Mouse (Mus musculus) hindbrain, embryonic 12.5 days (tissue): Measurements from ENCODE around the gene Zbtb20. TPM values are rescaled to one million over a fixed set of nuclear protein-coding genes. Genes with fewer than 3 reads are reported as not detected.

ENCODE experiments used
- ATAC-seq: fragments of 200-750 bp; cut with Nextera tagmentation; 2 replicates; pipeline ENCODE4 v1.8.0; 2017; ENCODE audit warnings: moderate TSS enrichment; ENCODE audit not compliant: low FRiP score
- H3K27ac ChIP-seq: fragments of 300-500 bp; sonication (generic); 2 replicates; pipeline ENCODE4 v1.5.1; 2016; ENCODE audit warnings: mild to moderate bottlenecking
- H3K27me3 ChIP-seq: fragments of 300-500 bp; sonication (generic); 2 replicates; pipeline ENCODE4 v1.6.1; 2016; ENCODE audit warnings: mild to moderate bottlenecking
- H3K36me3 ChIP-seq: fragments of 300-500 bp; sonication (generic); 2 replicates; pipeline ENCODE4 v1.6.1; 2016; ENCODE audit warnings: mild to moderate bottlenecking
- H3K4me1 ChIP-seq: fragments of 300-500 bp; sonication (generic); 2 replicates; pipeline ENCODE4 v1.6.1; 2016
- H3K4me2 ChIP-seq: fragments of 300-500 bp; sonication (generic); replicated peaks from 2 replicates; pipeline ENCODE4 v1.6.1; 2016; ENCODE audit warnings: mild to moderate bottlenecking
- H3K4me3 ChIP-seq: fragments of 300-500 bp; sonication (generic); 2 replicates; pipeline ENCODE4 v1.5.1; 2016; ENCODE audit warnings: mild to moderate bottlenecking
- H3K9ac ChIP-seq: fragments of 300-500 bp; sonication (generic); 2 replicates; pipeline ENCODE4 v1.6.1; 2016; ENCODE audit warnings: mild to moderate bottlenecking, moderate library complexity
- H3K9me3 ChIP-seq: fragments of 300-500 bp; sonication (generic); replicated peaks from 2 replicates; pipeline ENCODE4 v1.6.1; 2016; ENCODE audit warnings: mild to moderate bottlenecking
- WGBS: fragments of 180-500 bp; shearing (Covaris S2); methylation state at CpG from one replicate; pipeline ENCODE4 v1.1.7; 2016; 5-methylcytosine and 5-hydroxymethylcytosine counted together
- polyA plus RNA-seq: library from polyadenylated mRNA; unstranded; fragments of >200 nt; fragmentation: Nextera tagmentation; extraction: Ambion mirVana; gene quantifications from 2 replicates; pipeline ENCODE4 v1.2.1, GENCODE M21; 2016

Gene Zbtb20
- polyA plus RNA-seq, 1 experiment from 2014 or later = 64.6 TPM

DNA sequence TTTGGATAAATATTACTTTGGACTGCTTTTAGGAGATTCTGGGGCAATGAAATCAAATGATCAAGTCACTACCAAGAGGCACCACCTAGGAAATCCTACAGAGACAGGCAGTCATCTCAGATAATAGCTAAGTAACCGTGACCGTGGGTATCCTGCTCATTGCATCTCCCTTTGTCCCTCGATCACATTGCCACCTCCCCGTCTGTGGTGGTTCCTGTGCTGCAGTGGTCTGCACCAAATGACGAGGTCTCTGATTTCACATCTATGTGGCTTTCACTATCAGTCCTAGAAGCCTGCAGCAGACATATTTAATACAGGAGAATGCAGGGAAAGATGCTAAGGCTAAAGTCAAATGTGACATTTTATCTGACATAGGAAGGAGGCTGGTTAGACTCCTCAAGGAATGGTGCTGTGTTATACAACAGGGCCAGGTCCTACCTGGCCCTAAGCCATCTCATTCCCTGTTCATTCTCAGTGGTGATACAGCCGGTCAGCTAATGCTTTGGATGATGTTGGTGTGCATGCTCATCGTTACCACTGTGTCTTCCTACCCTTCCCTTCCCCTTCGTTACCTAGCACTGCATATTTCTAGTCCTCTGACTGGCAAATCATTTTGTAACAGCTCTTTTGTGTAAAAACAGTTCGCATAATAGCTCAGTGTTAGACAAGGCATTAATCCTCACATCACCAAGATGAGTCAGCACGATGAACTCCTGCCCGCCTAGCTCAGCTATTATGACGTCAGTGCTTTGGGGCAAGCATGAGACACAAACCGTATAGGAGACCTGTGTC, 588.2 kb downstream of the Zbtb20 start:
- Histone ChIP-seq H3K4me1 (peaks cover 22% of the 10 kb centered on the region), H3K27ac (peak overlapping the region; percentile 40; the same call in 1 of the 2 replicates)
- ATAC-seq = peak; percentile 70

DNA sequence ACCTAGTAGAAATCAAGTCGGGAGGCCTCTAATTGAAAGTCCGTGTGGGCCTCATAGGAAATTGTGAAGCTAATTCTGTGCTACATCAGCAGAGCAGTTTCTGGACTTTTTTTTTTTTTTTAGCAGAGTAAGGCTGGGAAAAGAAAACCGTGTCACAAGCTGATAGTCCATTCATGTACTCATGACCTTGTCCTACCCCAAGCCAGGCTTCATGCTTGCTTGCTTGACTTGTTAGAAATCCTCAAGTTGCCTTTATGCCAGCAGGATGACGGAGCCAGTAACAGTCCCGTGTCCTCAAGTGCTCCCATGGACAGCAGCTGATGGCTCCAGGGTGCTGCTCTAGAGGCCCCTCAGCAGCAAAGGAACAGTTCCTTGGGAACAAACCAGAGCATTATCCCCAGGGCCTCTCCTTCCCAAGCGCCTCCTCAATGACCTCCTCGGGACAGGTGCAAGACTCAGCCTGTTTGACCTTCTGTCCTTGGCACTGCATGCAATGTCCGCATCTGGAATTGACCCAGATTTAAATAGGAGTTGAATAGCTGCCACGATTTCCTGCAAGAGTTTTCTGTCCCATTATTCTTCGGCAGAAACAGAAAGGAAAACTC, 588.9 kb downstream of the Zbtb20 start:
- no peaks in the 10 kb centered on the region for H3K36me3 ChIP-seq

More for the DNA sequence above, 588.2 kb downstream of the Zbtb20 start:
- Histone ChIP-seq H3K36me3 (no peaks in the 10 kb centered on the region), H3K9ac (no peak overlapping the region), H3K4me3 (no peak overlapping the region), H3K9me3 (no peaks in the 10 kb centered on the region), H3K27me3 (no peaks in the 10 kb centered on the region), H3K4me2 (no peak overlapping the region)
- WGBS = 51% methylated on average over 13 of the region's 13 CpGs

DNA sequence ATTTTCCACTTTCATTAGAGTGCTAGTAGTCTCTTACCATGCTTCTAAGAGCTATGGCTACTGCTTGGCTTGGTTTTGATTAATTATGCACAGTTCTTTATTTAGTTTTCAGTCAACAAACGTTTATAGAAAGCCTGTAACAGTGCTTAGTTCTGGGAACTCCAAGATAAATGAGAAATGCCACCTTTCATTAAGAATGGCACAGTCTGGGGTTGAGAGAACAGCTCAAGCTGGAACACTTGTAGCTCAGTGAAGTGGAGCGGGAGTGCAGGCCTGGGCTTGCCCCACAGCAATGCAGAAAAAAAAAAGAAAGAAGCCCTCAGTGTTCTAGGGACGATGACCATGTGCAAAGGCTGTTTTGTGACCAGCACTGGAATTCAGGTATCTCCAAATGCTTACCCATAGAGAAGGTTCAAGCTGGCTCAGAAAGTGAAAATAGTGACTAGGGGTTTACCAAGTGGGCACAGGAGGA, 589.7 kb downstream of the Zbtb20 start:
- WGBS = 60% methylated on average over 3 of the region's 3 CpGs
- no peaks in the 10 kb centered on the region for H3K36me3 ChIP-seq
- peaks cover 22% of the 10 kb centered on the region for H3K4me1 ChIP-seq
- no peaks in the 10 kb centered on the region for H3K9me3 ChIP-seq
- H3K4me3 ChIP-seq = no peak overlapping the region
- no peaks in the 10 kb centered on the region for H3K27me3 ChIP-seq
- no peak overlapping the region for H3K9ac ChIP-seq
- H3K4me2 ChIP-seq = no peak overlapping the region
- no peak overlapping the region for H3K27ac ChIP-seq
- no peak for ATAC-seq

More for the DNA sequence above, 588.9 kb downstream of the Zbtb20 start:
- Histone ChIP-seq H3K4me1 (peaks cover 22% of the 10 kb centered on the region), H3K9me3 (no peaks in the 10 kb centered on the region), H3K9ac (no peak overlapping the region), H3K27me3 (no peaks in the 10 kb centered on the region), H3K27ac (no peak overlapping the region), H3K4me3 (no peak overlapping the region), H3K4me2 (no peak overlapping the region)
- ATAC-seq = no peak
- WGBS = 65% methylated on average over 10 of the region's 10 CpGs

DNA sequence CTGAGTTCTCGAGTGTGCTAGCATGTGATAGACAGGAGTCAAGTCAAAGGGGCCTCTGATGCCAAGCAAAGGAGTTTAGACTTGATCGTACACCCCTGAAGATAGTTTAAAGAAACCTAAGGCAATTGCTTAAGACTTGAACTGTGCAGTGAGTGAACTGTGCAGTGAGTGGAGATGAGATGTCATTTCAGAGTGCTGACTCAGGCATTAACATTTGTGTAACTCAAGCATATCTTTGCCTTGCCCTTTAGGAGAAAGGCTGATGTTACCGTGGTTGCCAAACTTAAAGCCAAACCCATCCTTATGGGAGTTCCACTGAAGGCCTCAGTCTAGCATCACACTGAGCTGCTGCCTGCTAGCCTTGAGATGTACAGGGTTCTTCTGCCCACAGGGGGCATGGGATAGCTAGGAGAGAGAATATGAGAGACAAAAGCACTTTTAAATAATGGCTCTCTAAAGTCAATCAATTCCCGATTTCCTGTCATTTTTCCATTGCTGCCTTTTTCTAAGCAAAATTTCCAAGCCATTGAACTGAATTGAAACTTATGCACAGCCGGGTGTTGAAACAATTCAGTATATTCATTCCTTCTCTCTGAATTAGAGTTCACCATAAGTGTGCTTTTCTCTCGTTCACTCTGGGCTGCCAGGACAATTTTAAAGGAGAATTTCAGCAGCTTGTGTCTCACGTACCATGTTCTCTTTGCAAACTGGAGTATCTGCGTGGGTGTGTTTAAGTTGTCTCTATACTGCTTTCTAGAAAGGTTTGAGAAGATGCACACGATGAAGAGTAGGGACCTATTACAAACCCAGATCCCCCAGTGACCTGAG, 590.5 kb downstream of the Zbtb20 start:
- ATAC-seq = no peak
- Histone ChIP-seq H3K9ac (no peak overlapping the region), H3K4me3 (no peak overlapping the region), H3K27me3 (no peaks in the 10 kb centered on the region), H3K9me3 (no peaks in the 10 kb centered on the region), H3K36me3 (no peaks in the 10 kb centered on the region), H3K27ac (no peak overlapping the region), H3K4me1 (peaks cover 22% of the 10 kb centered on the region), H3K4me2 (no peak overlapping the region)
- WGBS = 83% methylated on average over 9 of the region's 9 CpGs

DNA sequence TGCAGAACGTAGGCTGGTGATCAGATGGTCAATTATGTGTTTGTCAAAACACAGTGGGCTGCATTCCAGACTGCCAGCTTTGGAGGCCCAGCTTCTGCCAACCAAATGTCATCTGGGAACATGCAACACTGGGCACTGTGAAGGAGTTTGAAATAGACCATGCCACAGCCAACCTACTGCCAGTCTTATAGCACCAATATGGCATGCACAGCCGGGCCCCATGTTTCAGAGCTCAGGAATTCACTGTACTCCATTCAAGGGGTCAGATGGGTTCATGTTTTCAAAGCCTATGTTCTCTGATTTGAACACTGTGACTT, 591.0 kb downstream of the Zbtb20 start:
- H3K27ac ChIP-seq = no peak overlapping the region
- H3K9ac ChIP-seq = no peak overlapping the region
- WGBS = 70% methylated on average over 2 of the region's 2 CpGs
- H3K36me3 ChIP-seq = no peaks in the 10 kb centered on the region
- H3K4me2 ChIP-seq = no peak overlapping the region
- no peaks in the 10 kb centered on the region for H3K9me3 ChIP-seq
- H3K4me3 ChIP-seq = no peak overlapping the region
- ATAC-seq = no peak
- H3K4me1 ChIP-seq = peaks cover 22% of the 10 kb centered on the region
- no peaks in the 10 kb centered on the region for H3K27me3 ChIP-seq

DNA sequence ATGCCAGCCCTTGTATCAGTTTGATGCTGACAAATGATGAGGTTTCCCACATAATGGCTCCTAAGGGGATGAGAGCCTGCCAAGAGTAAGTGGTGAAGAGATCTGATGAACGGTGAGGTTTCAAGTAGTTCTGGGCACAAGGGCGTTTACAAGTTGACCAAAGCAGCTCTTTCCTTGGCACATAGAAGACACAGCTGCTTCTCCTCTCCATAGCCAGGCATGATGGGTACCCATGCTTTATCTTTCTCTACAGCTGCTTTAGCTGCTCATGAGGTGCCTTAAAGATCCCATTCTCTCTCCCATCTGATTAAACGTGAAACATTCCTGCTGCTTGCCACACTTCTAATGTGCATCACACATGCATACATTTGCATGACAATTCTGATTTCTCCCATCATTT, 595.4 kb downstream of the Zbtb20 start:
- Histone ChIP-seq H3K27me3 (no peaks in the 10 kb centered on the region), H3K9ac (no peak overlapping the region), H3K4me1 (no peaks in the 10 kb centered on the region), H3K9me3 (no peaks in the 10 kb centered on the region), H3K4me2 (no peak overlapping the region), H3K4me3 (no peak overlapping the region), H3K27ac (no peak overlapping the region), H3K36me3 (no peaks in the 10 kb centered on the region)
- ATAC-seq = no peak
- WGBS = 84% methylated on average over 3 of the region's 3 CpGs

DNA sequence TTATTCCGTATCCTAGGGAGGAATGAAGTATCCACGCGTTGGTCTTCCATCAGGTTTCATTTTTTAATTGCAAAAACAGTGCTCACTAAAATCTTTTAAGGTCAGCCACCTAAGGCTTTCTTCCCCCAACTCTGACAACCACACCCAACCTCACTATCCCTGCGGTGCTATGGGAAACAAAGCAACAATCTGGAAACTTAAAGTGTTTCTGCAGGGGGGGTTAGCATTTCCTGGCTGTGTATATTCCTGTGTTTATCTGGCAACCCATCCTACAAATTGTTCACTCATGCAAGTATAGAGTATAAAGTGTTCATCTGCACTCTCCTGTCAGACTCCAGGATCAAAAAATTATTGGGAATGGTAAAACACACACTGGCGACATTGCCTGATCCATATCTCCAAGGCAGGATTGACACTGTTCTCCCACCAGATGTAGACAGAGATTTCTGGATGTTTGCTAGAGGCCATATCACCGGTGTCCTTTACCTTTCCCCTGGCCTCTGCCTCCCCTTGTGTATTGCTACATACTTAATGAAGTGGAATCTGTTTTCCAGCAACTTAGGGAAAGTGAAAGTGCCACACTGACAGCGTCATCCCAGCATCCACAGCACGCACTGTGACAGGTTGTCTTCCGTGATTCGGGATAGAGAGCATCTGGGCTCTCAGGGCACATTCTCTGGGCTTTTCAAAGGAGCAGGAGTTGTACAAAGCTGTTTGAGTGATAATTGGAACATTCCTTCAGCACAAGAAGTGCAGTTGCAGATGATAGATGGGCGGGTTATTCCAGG, 599.5 kb downstream of the Zbtb20 start:
- H3K9ac ChIP-seq = no peak overlapping the region
- no peak overlapping the region for H3K4me3 ChIP-seq
- H3K4me2 ChIP-seq = no peak overlapping the region
- 87% methylated on average over 11 of the region's 11 CpGs for WGBS
- no peak overlapping the region for H3K27ac ChIP-seq
- no peaks in the 10 kb centered on the region for H3K4me1 ChIP-seq
- no peaks in the 10 kb centered on the region for H3K36me3 ChIP-seq
- ATAC-seq = no peak
- no peaks in the 10 kb centered on the region for H3K27me3 ChIP-seq
- H3K9me3 ChIP-seq = no peaks in the 10 kb centered on the region

DNA sequence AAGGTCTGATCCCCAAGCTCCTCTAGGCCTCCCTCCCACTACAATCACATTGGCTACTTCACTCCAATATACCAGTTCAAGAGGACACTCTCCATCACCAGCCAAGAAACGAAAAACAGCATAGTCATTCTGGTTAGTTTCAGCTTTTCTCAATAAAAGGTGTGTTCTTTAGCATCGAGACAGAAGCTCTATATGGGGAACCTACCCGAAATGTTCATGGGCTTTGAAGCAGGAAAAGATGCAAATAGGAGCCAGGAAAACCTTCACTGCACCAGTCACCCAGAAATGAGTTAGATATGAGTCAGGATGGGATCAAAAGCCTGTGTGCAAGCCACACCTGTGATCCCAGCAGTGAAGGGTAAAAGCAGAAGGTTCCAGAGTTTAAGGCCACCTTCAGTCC, 601.2 kb downstream of the Zbtb20 start:
- Histone ChIP-seq H3K4me3 (no peak overlapping the region), H3K4me2 (no peak overlapping the region), H3K9me3 (no peaks in the 10 kb centered on the region), H3K4me1 (no peaks in the 10 kb centered on the region), H3K36me3 (no peaks in the 10 kb centered on the region), H3K27ac (no peak overlapping the region), H3K9ac (no peak overlapping the region), H3K27me3 (no peaks in the 10 kb centered on the region)
- ATAC-seq = no peak
- WGBS = 91% methylated on average over 3 of the region's 3 CpGs

DNA sequence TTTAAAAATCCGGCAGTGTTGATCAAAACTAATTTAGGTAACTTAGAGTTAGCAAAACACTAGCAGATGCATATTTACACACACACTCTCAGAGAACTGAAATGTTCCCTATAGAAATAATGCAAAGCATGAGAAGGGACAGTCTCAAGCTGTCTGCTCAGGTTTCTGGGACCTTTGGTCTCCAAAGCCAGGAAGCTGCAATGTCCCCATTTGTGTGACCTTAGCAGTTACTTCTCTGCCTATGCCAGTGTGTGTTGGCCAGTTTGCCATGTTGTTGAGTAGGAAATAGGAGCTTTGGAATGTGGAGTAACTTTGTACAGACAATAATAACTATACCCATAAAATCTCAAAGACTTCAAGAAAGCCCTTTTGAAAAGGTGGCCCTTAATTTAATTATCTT, 602.7 kb downstream of the Zbtb20 start:
- Histone ChIP-seq H3K4me3 (no peak overlapping the region), H3K9me3 (no peaks in the 10 kb centered on the region)
- no peak for ATAC-seq

DNA sequence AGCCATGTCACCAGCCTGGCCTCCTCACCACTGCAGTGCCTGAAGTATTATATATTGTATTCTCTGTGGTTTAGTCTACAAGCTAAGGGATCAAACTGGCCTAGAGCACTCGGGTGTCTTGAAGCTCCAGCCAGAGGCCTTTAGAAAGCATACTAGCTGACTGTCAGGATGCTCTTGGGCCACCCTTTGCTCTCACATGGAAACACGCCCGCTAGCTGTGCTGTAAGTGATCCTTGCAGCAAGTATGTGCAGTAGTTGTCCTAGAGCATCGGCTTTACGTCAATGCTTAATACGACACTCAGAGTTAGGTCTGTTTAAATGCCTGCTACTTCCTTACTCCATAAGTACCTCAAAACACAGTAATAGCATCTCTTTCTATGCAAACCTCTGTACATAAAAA, 604.9 kb downstream of the Zbtb20 start:
- Histone ChIP-seq H3K4me2 (no peak overlapping the region), H3K9ac (no peak overlapping the region), H3K4me3 (no peak overlapping the region), H3K27ac (no peak overlapping the region), H3K36me3 (no peaks in the 10 kb centered on the region), H3K4me1 (no peaks in the 10 kb centered on the region), H3K9me3 (no peaks in the 10 kb centered on the region), H3K27me3 (no peaks in the 10 kb centered on the region)
- WGBS = 81% methylated on average over 6 of the region's 6 CpGs
- ATAC-seq = no peak

More for the DNA sequence above, 602.7 kb downstream of the Zbtb20 start:
- Histone ChIP-seq H3K36me3 (no peaks in the 10 kb centered on the region), H3K27ac (no peak overlapping the region), H3K27me3 (no peaks in the 10 kb centered on the region), H3K4me2 (no peak overlapping the region), H3K9ac (no peak overlapping the region), H3K4me1 (no peaks in the 10 kb centered on the region)
- WGBS = 89% methylated on average over 1 of the region's 1 CpGs

DNA sequence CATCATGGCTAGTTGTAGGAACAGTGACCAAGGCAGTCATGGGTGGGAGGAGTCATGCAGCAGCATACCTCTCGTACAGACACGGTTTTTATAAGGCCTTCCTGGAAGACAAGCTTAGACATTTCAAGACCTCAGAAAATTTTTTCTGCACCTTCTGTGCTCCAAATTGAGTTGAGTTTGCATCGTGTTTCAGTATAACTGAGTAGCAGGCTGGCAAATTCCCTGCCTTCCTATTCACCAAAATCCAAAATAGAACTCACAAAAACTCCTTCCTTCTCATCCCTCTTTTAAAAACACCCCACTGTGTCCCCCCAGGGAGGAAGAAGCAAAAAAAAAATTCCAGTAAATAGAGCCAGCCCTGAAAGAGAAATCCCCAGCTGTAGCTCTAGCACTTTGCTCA, 606.4 kb downstream of the Zbtb20 start:
- Histone ChIP-seq H3K9me3 (no peaks in the 10 kb centered on the region), H3K27ac (no peak overlapping the region), H3K4me2 (no peak overlapping the region), H3K27me3 (no peaks in the 10 kb centered on the region), H3K36me3 (no peaks in the 10 kb centered on the region), H3K4me1 (no peaks in the 10 kb centered on the region), H3K9ac (no peak overlapping the region), H3K4me3 (no peak overlapping the region)
- ATAC-seq = no peak
- WGBS = 61% methylated on average over 3 of the region's 3 CpGs

DNA sequence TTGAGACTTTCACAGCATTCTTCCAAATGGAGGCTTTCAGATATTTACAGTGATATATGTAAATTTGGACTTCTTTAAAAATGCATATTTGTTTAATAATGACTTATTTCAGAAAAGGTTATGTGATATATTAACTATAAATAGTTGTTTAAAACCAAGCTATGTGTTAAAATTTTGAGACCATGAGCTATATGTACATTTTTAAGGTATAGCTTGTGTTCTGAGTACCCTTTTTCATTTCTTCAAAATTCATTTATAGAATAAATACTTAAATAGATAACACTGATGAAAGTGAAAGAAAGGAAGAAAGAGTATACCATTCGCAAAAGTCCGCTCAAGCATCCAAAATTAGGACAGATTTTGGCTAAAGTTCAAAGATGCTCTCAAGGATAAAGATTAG, 607.1 kb downstream of the Zbtb20 start:
- ATAC-seq = no peak
- H3K4me3 ChIP-seq = no peak overlapping the region
- no peaks in the 10 kb centered on the region for H3K36me3 ChIP-seq
- no peak overlapping the region for H3K4me2 ChIP-seq
- no peaks in the 10 kb centered on the region for H3K9me3 ChIP-seq
- H3K27me3 ChIP-seq = no peaks in the 10 kb centered on the region
- 98% methylated on average over 2 of the region's 2 CpGs for WGBS
- no peak overlapping the region for H3K27ac ChIP-seq
- H3K4me1 ChIP-seq = no peaks in the 10 kb centered on the region
- H3K9ac ChIP-seq = no peak overlapping the region
